Mouse (Mus musculus): ENCODE data around the gene Pitpnm1.
A peak's percentile ranks its signal among the peaks of the same experiment; 100 is the strongest.

Pitpnm1 gene

GRCm38 (mm10) chr19:4094774-4095303 is 5.0 kb upstream of the Pitpnm1 start:
- no peak for DNase-seq (ENCODE audit: low spot score)

- no peak for DNase-seq (ENCODE audit: low spot score)
Measured at GRCm38 (mm10) chr19:4095802-4096201, 4.0 kb upstream of the Pitpnm1 start.

GRCm38 (mm10) chr19:4096642-4097440 is 3.0 kb upstream of the Pitpnm1 start, which contains the start of gene Cdk2ap2:
Cdk2ap2 (plus strand) TSS chr19:4097182.
- DNase-seq (ENCODE audit: low spot score), result peak; percentile 99

- DNase-seq (ENCODE audit: low spot score), result peak; percentile 83
Measured at GRCm38 (mm10) chr19:4097441-4097825, 2.4 kb upstream of the Pitpnm1 start.

- no peak for DNase-seq (ENCODE audit: low spot score)
Measured at GRCm38 (mm10) chr19:4098426-4098825, 1.4 kb upstream of the Pitpnm1 start.

GRCm38 (mm10) chr19:4099056-4099455 is 742 bp upstream of the Pitpnm1 start:
- peak; percentile 90 for DNase-seq (ENCODE audit: low spot score)

- no peak for DNase-seq (ENCODE audit: low spot score)
Measured at GRCm38 (mm10) chr19:4100718-4101261, 992 bp downstream of the Pitpnm1 start.

- no peak for DNase-seq (ENCODE audit: low spot score)
Measured at GRCm38 (mm10) chr19:4101466-4101865, 1.7 kb downstream of the Pitpnm1 start.

GRCm38 (mm10) chr19:4102049-4102448 is 2.3 kb downstream of the Pitpnm1 start:
- no peak for DNase-seq (ENCODE audit: low spot score)

- DNase-seq (ENCODE audit: low spot score), result no peak
Measured at GRCm38 (mm10) chr19:4102626-4103025, 2.8 kb downstream of the Pitpnm1 start.

- no peak for DNase-seq (ENCODE audit: low spot score)
Measured at GRCm38 (mm10) chr19:4103294-4103693, 3.5 kb downstream of the Pitpnm1 start.

GRCm38 (mm10) chr19:4103792-4104191 is 4.0 kb downstream of the Pitpnm1 start:
- no peak for DNase-seq (ENCODE audit: low spot score)

GRCm38 (mm10) chr19:4104675-4105194 is 4.9 kb downstream of the Pitpnm1 start:
- DNase-seq (ENCODE audit: low spot score), result no peak

- DNase-seq (ENCODE audit: low spot score), result no peak
Measured at GRCm38 (mm10) chr19:4106654-4107053, 6.9 kb downstream of the Pitpnm1 start.

GRCm38 (mm10) chr19:4108535-4108934 is 8.7 kb downstream of the Pitpnm1 start:
- DNase-seq (ENCODE audit: low spot score), result no peak

GRCm38 (mm10) chr19:4112063-4112960 is 12.5 kb downstream of the Pitpnm1 start:
- DNase-seq (ENCODE audit: low spot score), result no peak

GRCm38 (mm10) chr19:4113186-4113805 is 13.5 kb downstream of the Pitpnm1 start:
- peak; percentile 69 for DNase-seq (ENCODE audit: low spot score)

- no peak for DNase-seq (ENCODE audit: low spot score)
Measured at GRCm38 (mm10) chr19:4113806-4114230, 14.0 kb downstream of the Pitpnm1 start.

GRCm38 (mm10) chr19:4114551-4114950 is 14.8 kb downstream of the Pitpnm1 start:
- no peak for DNase-seq (ENCODE audit: low spot score)

GRCm38 (mm10) chr19:4115144-4115543 is 15.3 kb downstream of the Pitpnm1 start:
- DNase-seq (ENCODE audit: low spot score), result no peak

GRCm38 (mm10) chr19:4115816-4116215 is 16.0 kb downstream of the Pitpnm1 start:
- DNase-seq (ENCODE audit: low spot score), result no peak

GRCm38 (mm10) chr19:4117006-4117405 is 17.2 kb downstream of the Pitpnm1 start:
- DNase-seq (ENCODE audit: low spot score), result no peak

All from urinary bladder, postnatal 25 days (tissue).